Mouse (Mus musculus) bone marrow, adult 2 months (tissue): ENCODE data around the gene Ormdl3.

Source experiments
- CTCF ChIP-seq: fragments of 200-500 bp; IDR thresholded peaks from 2 replicates; pipeline ENCODE4 v1.5.1; 2011; ENCODE audit warnings: low read length, control low read depth; ENCODE audit not compliant: control insufficient read depth, insufficient read depth
- POLR2A ChIP-seq: fragments of 200-500 bp; IDR thresholded peaks from 2 replicates; pipeline ENCODE4 v1.6.1; 2011; ENCODE audit warnings: low read depth, mild to moderate bottlenecking, control low read depth, low read length, borderline replicate concordance; ENCODE audit not compliant: control insufficient read depth

- TF ChIP-seq POLR2A (no peak), CTCF (no peak)
These were observed 40.5 kb downstream of the Ormdl3 start for GRCm38 (mm10) chr11:98546529-98547307.
